Comparison of ENCODE assay signal across 11 mouse cellular contexts in the genomic region with DNA sequence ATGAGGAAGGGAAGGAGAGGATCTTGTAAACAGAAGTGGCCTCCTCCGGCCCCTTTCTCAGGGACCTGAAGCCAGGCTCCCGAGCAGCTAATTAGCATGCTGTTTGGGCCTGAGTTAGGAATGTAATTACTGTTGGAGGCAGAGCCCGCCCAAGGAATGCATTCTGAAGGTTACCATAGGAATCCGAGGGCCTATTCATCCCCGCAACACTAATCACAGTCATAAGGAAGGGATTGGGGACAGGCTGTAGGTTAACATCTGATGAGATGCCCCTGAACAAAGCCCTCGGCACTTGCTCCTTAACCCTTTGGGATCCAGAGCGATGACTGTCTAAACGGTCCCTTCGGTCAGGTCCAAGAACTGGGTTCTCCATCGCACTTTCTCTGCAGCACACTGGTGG. TPM values are rescaled to one million over a fixed set of nuclear protein-coding genes. Genes with fewer than 3 reads are reported as not detected.
DNase-seq lines count a peak whose midpoint lies in the region; ATAC-seq lines count a peak whose summit lies in the region.
"Had no signal": no experiment of that assay in that cellular context is flagged by ENCODE, and none has a peak within 500 bp of the region (broad histone marks: within the 10 kb centered on the region; RNA-seq: fewer than 3 reads in every experiment).

No protein-coding gene starts in this region.

- intact Hi-C loops in heart, postnatal 14 days (cut with DNase I): no loop called here

- 4% methylated on average over 10 of the region's 10 CpGs for WGBS in forebrain, embryonic 13.5 days
- 13% methylated on average over 10 of the region's 10 CpGs for WGBS in neural tube, embryonic 15.5 days

- H3K36me3 ChIP-seq in forebrain, embryonic 13.5 days (ENCODE audit: poor library complexity, severe bottlenecking): no peaks in the 10 kb centered on the region
- H3K36me3 ChIP-seq in neural tube, embryonic 15.5 days: no peaks in the 10 kb centered on the region

- peaks cover 98% of the 10 kb centered on the region for H3K4me1 ChIP-seq in forebrain, embryonic 13.5 days
- peaks cover 34% of the 10 kb centered on the region for H3K4me1 ChIP-seq in neural tube, embryonic 15.5 days

- H3K27me3 ChIP-seq in forebrain, embryonic 13.5 days: 0 out of 2 replicates have a peak, but pooled peaks cover 7% of the 10 kb centered on the region
- peaks cover 19% of the 10 kb centered on the region for H3K27me3 ChIP-seq in neural tube, embryonic 15.5 days (replicated peaks)

- peak overlapping the region; percentile 89 for H3K27ac ChIP-seq in forebrain, embryonic 13.5 days
- no peak overlapping the region for H3K27ac ChIP-seq in neural tube, embryonic 15.5 days (replicated peaks)
- H3K27ac ChIP-seq: macrophage had no signal

- peak; percentile 75 for ATAC-seq in forebrain, embryonic 13.5 days
- peak; percentile 40; the same call in 1 of the 2 replicates for ATAC-seq in neural tube, embryonic 15.5 days (ENCODE audit: low FRiP score)

- peak overlapping the region; percentile 54 for H3K9ac ChIP-seq in forebrain, embryonic 13.5 days
- H3K9ac ChIP-seq in neural tube, embryonic 15.5 days (replicated peaks): no peak overlapping the region

- DNase-seq in layer of hippocampus, adult 11-12 months (ENCODE audit: low spot score): peak; percentile 13
- DNase-seq in layer of hippocampus, postnatal 36 days: no peak
- peak; percentile 15 to 20 for DNase-seq in kidney, postnatal 36 days
- DNase-seq in heart, postnatal 14 days: no peak
- no peak for DNase-seq in cerebellum, adult 9-10 months
- no peak for DNase-seq in lung, postnatal 25 days (ENCODE audit: low spot score)
- DNase-seq: adrenal gland, postnatal 36 days had no signal

- no peaks in the 10 kb centered on the region for H3K9me3 ChIP-seq in forebrain, embryonic 13.5 days (replicated peaks)
- no peaks in the 10 kb centered on the region for H3K9me3 ChIP-seq in neural tube, embryonic 15.5 days (replicated peaks)

- H3K4me3 ChIP-seq in forebrain, embryonic 13.5 days: no peak overlapping the region
- no peak overlapping the region for H3K4me3 ChIP-seq in neural tube, embryonic 15.5 days (replicated peaks)

- peak overlapping the region; percentile 45 for H3K4me2 ChIP-seq in forebrain, embryonic 13.5 days
- 0 out of 2 replicates have a peak overlapping the region, but pooled peaks have one; percentile 2 for H3K4me2 ChIP-seq in neural tube, embryonic 15.5 days

RNA-seq across cellular contexts. Expression of a gene that starts 36.7 kb away (rescaled TPM):
- total RNA-seq in layer of hippocampus, postnatal 36 days (2021): 10 to 100 TPM in 1 of 2 experiments, 1 to 10 TPM in 1; 9.4 to 11.8 TPM
- 37.6 and 41.3 TPM in 2 replicates for polyA plus RNA-seq in forebrain, embryonic 13.5 days (2015; fragmentation: Nextera tagmentation; extraction: Ambion mirVana)
- 7.7 and 9.0 TPM in 2 replicates for polyA plus RNA-seq in neural tube, embryonic 15.5 days (2015; fragmentation: Nextera tagmentation; extraction: Ambion mirVana)
- total RNA-seq in heart, postnatal 14 days (2021): 10 to 100 TPM; 15.7 to 18.0 TPM
- polyA plus RNA-seq: C2C12 had no signal

Comparison
In these comparisons a context has a peak if more than half of its experiments do, and no peak if none do; other contexts are left out.
1. DNase-seq: peak in layer of hippocampus, adult 11-12 months (single experiment) and kidney, postnatal 36 days (2 of 2); none in layer of hippocampus, postnatal 36 days (0 of 2), heart, postnatal 14 days (0 of 2), cerebellum, adult 9-10 months (single experiment) and lung, postnatal 25 days (single experiment).